Mouse (Mus musculus) ES-Bruce4 (cell line): ENCODE measurements at regions not wholly inside any gene's neighbourhood (a gene's known extent, or its start where the extent isn't known, plus 50 kb on each side); places are given as distances from the start of the nearest gene placed in this dataset.

ENCODE experiments used
- CTCF ChIP-seq: IDR thresholded peaks from one replicate; pipeline ENCODE4 v1.8.1; 2011; ENCODE audit warnings: low read depth, low read length
- EP300 ChIP-seq: IDR thresholded peaks from 2 replicates; pipeline ENCODE4 v1.6.1; 2011; ENCODE audit warnings: low read depth, low read length; ENCODE audit not compliant: insufficient read depth

DNA sequence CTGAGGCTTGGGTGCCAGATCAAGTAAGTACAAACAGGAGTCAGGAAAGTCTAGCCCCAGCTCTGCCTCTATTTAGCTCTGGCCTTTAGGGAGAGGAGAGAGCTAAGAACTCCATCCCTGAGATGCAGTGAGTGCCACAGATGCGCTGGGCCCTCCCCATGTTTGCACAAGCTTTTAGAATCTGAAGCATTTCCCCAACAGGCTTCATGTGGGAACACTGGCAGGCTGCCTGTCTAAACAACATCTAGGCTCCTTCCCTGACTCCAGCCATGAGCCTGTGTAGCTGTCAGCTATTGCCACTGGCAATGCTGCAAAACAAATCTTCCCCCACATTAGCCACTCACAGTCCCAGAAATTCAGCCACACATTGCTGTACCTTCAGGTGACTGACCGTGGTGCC, 147.9 kb downstream of the Chst1 start:
- TF ChIP-seq CTCF (no peak), EP300 (no peak)
